Mouse (Mus musculus) forebrain, postnatal 0 days (tissue): ENCODE results near the gene Aup1. TPM values are rescaled to one million over a fixed set of nuclear protein-coding genes. Genes with fewer than 3 reads are reported as not detected.

Experiments used
- ATAC-seq: fragments of 200-750 bp; cut with Nextera tagmentation; 2 replicates; pipeline ENCODE4 v1.8.0; 2017; ENCODE audit warnings: mild to moderate bottlenecking, moderate library complexity
- DNase-seq: peaks from one replicate; pipeline ENCODE4 v3.0.0-alpha.2; 2015
- H3K27ac ChIP-seq: fragments of 300-500 bp; sonication (generic); 2 replicates; pipeline ENCODE4 v1.5.1; 2014; ENCODE audit warnings: low read depth, mild to moderate bottlenecking, antibody characterized with exemption, low read length, moderate library complexity, mixed read lengths
- H3K27me3 ChIP-seq: fragments of 300-500 bp; sonication (generic); 2 replicates; pipeline ENCODE4 v1.6.1; 2014; ENCODE audit warnings: mild to moderate bottlenecking, low read length, mixed read lengths; ENCODE audit not compliant: insufficient read depth
- H3K36me3 ChIP-seq: fragments of 300-500 bp; sonication (generic); 2 replicates; pipeline ENCODE4 v1.6.1; 2014; ENCODE audit warnings: mild to moderate bottlenecking, moderate library complexity; ENCODE audit not compliant: insufficient read depth
- H3K4me1 ChIP-seq: fragments of 300-500 bp; sonication (generic); 2 replicates; pipeline ENCODE4 v1.6.1; 2014; ENCODE audit warnings: antibody characterized with exemption; ENCODE audit not compliant: insufficient read depth
- H3K4me2 ChIP-seq: fragments of 300-500 bp; sonication (generic); 2 replicates; pipeline ENCODE4 v1.6.1; 2014; ENCODE audit warnings: low read depth, mild to moderate bottlenecking, moderate library complexity
- H3K4me3 ChIP-seq: fragments of 300-500 bp; sonication (generic); 2 replicates; pipeline ENCODE4 v1.5.1; 2014; ENCODE audit warnings: low read depth, low read length, mixed read lengths
- H3K9ac ChIP-seq: fragments of 300-500 bp; sonication (generic); 2 replicates; pipeline ENCODE4 v1.6.1; 2014; ENCODE audit warnings: mild to moderate bottlenecking
- H3K9me3 ChIP-seq: fragments of 300-500 bp; sonication (generic); 2 replicates; pipeline ENCODE4 v1.6.1; 2016; ENCODE audit warnings: low read length
- CTCF ChIP-seq: sonication (generic); IDR thresholded peaks from 2 replicates; pipeline ENCODE4 v1.5.1; 2016; ENCODE audit warnings: antibody characterized with exemption, control low read depth, low read depth
- WGBS: fragments of 180-500 bp; shearing (Covaris S2); extraction: QIAGEN DNeasy Blood & Tissue Kit; methylation state at CpG from one replicate; pipeline ENCODE4 v1.1.7; 2014; 5-methylcytosine and 5-hydroxymethylcytosine counted together
- polyA plus RNA-seq: library from polyadenylated mRNA; unstranded; fragments of >200 nt; fragmentation: Nextera tagmentation; extraction: Ambion mirVana; gene quantifications from 2 replicates; pipeline ENCODE4 v1.2.1, GENCODE M21; 2015
- total RNA-seq: library from RNA; depleted of rRNA; stranded (reverse); fragments of >200 nt; gene quantifications from 2 replicates; pipeline ENCODE4 v1.2.3, GENCODE M21; 2014; rRNA removed

The Aup1 gene
- total RNA-seq (85.9 and 146 TPM in 2 replicates), polyA plus RNA-seq (126 and 129 TPM in 2 replicates)

- H3K4me3 ChIP-seq = peak within 1 kb of the TSS; percentile 94
- peak within 1 kb of the TSS; percentile 91 for H3K27ac ChIP-seq
- no peak for TF ChIP-seq CTCF
- H3K9me3 ChIP-seq = no peaks in the 10 kb centered on the region
- ATAC-seq (peak; percentile 99), DNase-seq (peak; percentile 99)
- H3K4me1 ChIP-seq = peaks cover 17% of the 10 kb centered on the region
- H3K9ac ChIP-seq = peak within 1 kb of the TSS; percentile 93
- no peaks in the 10 kb centered on the region for H3K27me3 ChIP-seq
- H3K4me2 ChIP-seq = peak within 1 kb of the TSS; percentile 86
- H3K36me3 ChIP-seq = peaks cover 14% of the 10 kb centered on the region
- under 1% methylated on average over 60 of the region's 64 CpGs for WGBS
Measured at GRCm38 (mm10) chr6:83054074-83054851, at the start of gene Aup1. Aup1 (plus strand) TSS chr6:83054521.

GRCm38 (mm10) chr6:83004872-83005271 lies 49.4 kb upstream of the Aup1 start:
- no peak for ATAC-seq
- no peak overlapping the region for H3K9ac ChIP-seq
- no peak for TF ChIP-seq CTCF
- no peak overlapping the region for H3K4me3 ChIP-seq
- H3K27me3 ChIP-seq = no peaks in the 10 kb centered on the region
- H3K4me2 ChIP-seq = no peak overlapping the region
- no peaks in the 10 kb centered on the region for H3K4me1 ChIP-seq
- no peaks in the 10 kb centered on the region for H3K9me3 ChIP-seq
- no peak for DNase-seq
- no peak overlapping the region for H3K27ac ChIP-seq
- no peaks in the 10 kb centered on the region for H3K36me3 ChIP-seq
- 60% methylated on average over 7 of the region's 7 CpGs for WGBS

GRCm38 (mm10) chr6:83005444-83006011 lies 48.8 kb upstream of the Aup1 start:
- Histone ChIP-seq H3K27me3 (no peaks in the 10 kb centered on the region), H3K9me3 (no peaks in the 10 kb centered on the region), H3K9ac (no peak overlapping the region), H3K36me3 (no peaks in the 10 kb centered on the region), H3K4me3 (no peak overlapping the region), H3K4me1 (no peaks in the 10 kb centered on the region), H3K27ac (no peak overlapping the region), H3K4me2 (no peak overlapping the region)
- no peak for DNase-seq
- WGBS = 80% methylated on average over 10 of the region's 10 CpGs
- TF ChIP-seq CTCF = no peak
- ATAC-seq = no peak

GRCm38 (mm10) chr6:83006114-83006513 lies 48.2 kb upstream of the Aup1 start:
- Histone ChIP-seq H3K27ac (no peak overlapping the region), H3K4me1 (no peaks in the 10 kb centered on the region), H3K4me3 (no peak overlapping the region), H3K4me2 (no peak overlapping the region), H3K9me3 (no peaks in the 10 kb centered on the region), H3K36me3 (no peaks in the 10 kb centered on the region), H3K9ac (no peak overlapping the region), H3K27me3 (no peaks in the 10 kb centered on the region)
- no peak for TF ChIP-seq CTCF
- ATAC-seq = no peak
- 87% methylated on average over 6 of the region's 6 CpGs for WGBS
- DNase-seq = no peak

GRCm38 (mm10) chr6:83008659-83009058 lies 45.7 kb upstream of the Aup1 start:
- no peak for TF ChIP-seq CTCF
- Histone ChIP-seq H3K9me3 (no peaks in the 10 kb centered on the region), H3K27ac (no peak overlapping the region), H3K4me2 (no peak overlapping the region), H3K4me1 (no peaks in the 10 kb centered on the region), H3K4me3 (no peak overlapping the region), H3K9ac (no peak overlapping the region), H3K36me3 (no peaks in the 10 kb centered on the region), H3K27me3 (no peaks in the 10 kb centered on the region; the same call in 1 of the 2 replicates)
- DNase-seq = no peak
- WGBS = 81% methylated on average over 3 of the region's 3 CpGs
- ATAC-seq = no peak

GRCm38 (mm10) chr6:83010010-83010409 lies 44.3 kb upstream of the Aup1 start:
- Histone ChIP-seq H3K27me3 (no peaks in the 10 kb centered on the region; the same call in 1 of the 2 replicates), H3K4me1 (no peaks in the 10 kb centered on the region), H3K36me3 (no peaks in the 10 kb centered on the region), H3K9me3 (no peaks in the 10 kb centered on the region), H3K27ac (no peak overlapping the region), H3K4me3 (no peak overlapping the region), H3K4me2 (no peak overlapping the region), H3K9ac (no peak overlapping the region)
- DNase-seq (no peak), ATAC-seq (no peak)
- WGBS = 77% methylated on average over 7 of the region's 7 CpGs
- TF ChIP-seq CTCF = no peak

GRCm38 (mm10) chr6:83011255-83011654 lies 43.1 kb upstream of the Aup1 start:
- Histone ChIP-seq H3K4me2 (no peak overlapping the region), H3K4me1 (no peaks in the 10 kb centered on the region), H3K9me3 (no peaks in the 10 kb centered on the region), H3K4me3 (no peak overlapping the region), H3K9ac (no peak overlapping the region), H3K27ac (no peak overlapping the region), H3K36me3 (no peaks in the 10 kb centered on the region), H3K27me3 (no peaks in the 10 kb centered on the region; the same call in 1 of the 2 replicates)
- ATAC-seq (no peak), DNase-seq (no peak)
- WGBS = 86% methylated on average over 7 of the region's 7 CpGs
- no peak for TF ChIP-seq CTCF
